Mouse (Mus musculus) ES-E14 (cell line): ENCODE data around the gene Treh.

Source experiments
- CHD2 ChIP-seq: IDR thresholded peaks from 2 replicates; pipeline ENCODE4 v1.6.1; 2014; ENCODE audit warnings: mild to moderate bottlenecking, low read depth, low read length, inconsistent platforms
- HCFC1 ChIP-seq: IDR thresholded peaks from 2 replicates; pipeline ENCODE4 v1.6.1; 2012; ENCODE audit warnings: low read length, inconsistent platforms, borderline replicate concordance; ENCODE audit not compliant: insufficient read depth
- ZC3H11A ChIP-seq: IDR thresholded peaks from 2 replicates; pipeline ENCODE4 v1.6.1; 2012; ENCODE audit warnings: low read depth, mild to moderate bottlenecking, inconsistent platforms, low read length, borderline replicate concordance

DNA sequence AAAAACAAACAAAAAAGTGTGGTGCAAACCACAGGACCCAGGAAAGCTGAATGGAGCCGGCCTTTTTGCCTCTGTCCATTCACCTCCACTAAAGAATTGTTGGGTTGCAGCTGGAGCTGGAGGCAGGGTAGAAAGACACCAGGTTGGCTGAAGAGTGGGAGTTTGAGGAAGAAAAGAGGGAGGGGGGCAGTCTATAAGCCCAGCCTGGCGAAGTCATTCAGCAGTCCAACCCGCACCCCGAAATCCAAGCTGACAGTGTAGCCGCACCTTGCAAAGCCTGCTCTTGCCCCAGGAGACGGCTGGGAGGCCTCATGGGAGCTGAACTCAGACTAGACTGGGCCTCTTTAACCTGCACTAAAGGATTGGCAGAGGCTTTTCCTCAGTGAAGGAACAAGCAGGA lies 62.9 kb downstream of the Treh start:
- TF ChIP-seq HCFC1 (no peak), ZC3H11A (no peak), CHD2 (no peak)
